Mouse (Mus musculus) fibroblast of lung, adult 2 months (primary cell): ENCODE measurements around the gene Ube2n.
"Not testable (repeated sequence)": the region's sequence is repeated elsewhere in the genome, so short reads cannot be mapped to it uniquely, and the experiment has no call there.

Experiments used
- DNase-seq: peaks from one replicate; pipeline ENCODE4 v3.0.0-alpha.2; 2011; ENCODE audit warnings: low read depth

Ube2n gene

GRCm38 (mm10) chr10:95525871-95526270 lies 10.9 kb downstream of the Ube2n start:
- no peak for DNase-seq

GRCm38 (mm10) chr10:95526495-95527122 lies 11.7 kb downstream of the Ube2n start:
- no peak for DNase-seq

GRCm38 (mm10) chr10:95530551-95531121 lies 15.7 kb downstream of the Ube2n start:
- no peak for DNase-seq

- DNase-seq, result peak; percentile 77
Measured at GRCm38 (mm10) chr10:95532916-95533315, 18.0 kb downstream of the Ube2n start.

- DNase-seq, result no peak
Measured at GRCm38 (mm10) chr10:95533382-95533781, 18.4 kb downstream of the Ube2n start.

- DNase-seq, result no peak
Measured at GRCm38 (mm10) chr10:95535399-95536221, 20.7 kb downstream of the Ube2n start.

GRCm38 (mm10) chr10:95536222-95536541 lies 21.2 kb downstream of the Ube2n start:
- DNase-seq, result no peak

GRCm38 (mm10) chr10:95539260-95539659 lies 24.3 kb downstream of the Ube2n start:
- DNase-seq, result no peak

- no peak for DNase-seq
Measured at GRCm38 (mm10) chr10:95539841-95540240, 24.9 kb downstream of the Ube2n start.

- DNase-seq, result no peak
Measured at GRCm38 (mm10) chr10:95542916-95543315, 28.0 kb downstream of the Ube2n start.

GRCm38 (mm10) chr10:95543377-95543776 lies 28.4 kb downstream of the Ube2n start:
- no peak for DNase-seq

GRCm38 (mm10) chr10:95544004-95544403 lies 29.1 kb downstream of the Ube2n start:
- DNase-seq, result no peak

- no peak for DNase-seq
Measured at GRCm38 (mm10) chr10:95544651-95545050, 29.7 kb downstream of the Ube2n start.

- no peak for DNase-seq
Measured at GRCm38 (mm10) chr10:95545051-95545450, 30.1 kb downstream of the Ube2n start.

GRCm38 (mm10) chr10:95546178-95546577 lies 31.2 kb downstream of the Ube2n start:
- no peak for DNase-seq

GRCm38 (mm10) chr10:95548154-95548826 lies 33.3 kb downstream of the Ube2n start:
- no peak for DNase-seq

- DNase-seq, result not testable (repeated sequence)
Measured at GRCm38 (mm10) chr10:95549080-95549479, 34.1 kb downstream of the Ube2n start.

GRCm38 (mm10) chr10:95550506-95550905 lies 35.6 kb downstream of the Ube2n start:
- DNase-seq, result no peak

- DNase-seq, result no peak
Measured at GRCm38 (mm10) chr10:95551752-95552151, 36.8 kb downstream of the Ube2n start.

GRCm38 (mm10) chr10:95552326-95552725 lies 37.4 kb downstream of the Ube2n start:
- no peak for DNase-seq

- DNase-seq, result no peak
Measured at GRCm38 (mm10) chr10:95555866-95556265, 40.9 kb downstream of the Ube2n start.

GRCm38 (mm10) chr10:95557337-95557828 lies 42.4 kb downstream of the Ube2n start:
- DNase-seq, result no peak

- DNase-seq, result no peak
Measured at GRCm38 (mm10) chr10:95559426-95559825, 44.5 kb downstream of the Ube2n start.
